Comparison of ENCODE assay signal across 8 mouse cellular contexts in the genomic region with DNA sequence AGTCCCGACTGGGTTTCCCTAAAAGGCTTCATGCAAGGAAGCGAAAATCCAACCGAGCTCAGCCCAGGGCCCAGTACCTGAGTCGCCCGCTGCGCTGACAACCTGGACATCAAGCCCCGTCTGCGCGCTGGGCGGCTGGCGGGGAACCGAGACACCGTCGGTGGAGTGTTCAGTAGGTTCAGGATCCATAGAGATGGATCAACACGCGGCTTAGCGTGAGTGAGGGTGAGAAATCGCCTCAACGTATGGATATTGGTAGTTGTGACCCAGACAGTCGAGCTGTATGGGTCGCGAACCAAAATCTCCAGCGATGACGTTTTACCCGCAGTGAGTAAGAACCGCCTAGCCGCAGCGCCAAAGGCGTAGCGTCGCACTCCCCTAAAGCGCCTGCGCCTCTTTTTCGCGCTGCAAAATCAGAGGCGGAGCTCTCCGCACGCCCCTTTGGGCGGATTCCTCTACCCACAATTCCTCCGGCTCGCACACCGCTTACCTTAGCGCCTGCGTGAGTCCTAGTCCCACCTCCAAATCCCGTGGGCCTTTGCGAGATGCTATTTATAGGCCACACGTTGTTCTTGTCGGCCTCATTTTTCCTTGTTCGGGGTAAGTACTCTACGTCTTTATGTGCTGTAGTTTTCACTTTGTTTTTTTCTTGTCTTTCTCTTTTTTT. TPM values are rescaled to one million over a fixed set of nuclear protein-coding genes. Genes with fewer than 3 reads are reported as not detected.
DNase-seq lines count a peak whose midpoint lies in the region; ATAC-seq and TF ChIP-seq lines count a peak whose summit lies in the region.

A gene (minus strand): TSS at position 463 of the 667 bp plus-strand sequence.

- peak; percentile 99 for DNase-seq in CD4-positive helper T cell, adult 2 months (ENCODE audit: low read depth, low spot score)
- peak; percentile 98 for DNase-seq in brain, embryonic 18.5 days (ENCODE audit: low read depth, low spot score)
- peak; percentile 99 for DNase-seq in kidney, postnatal 0 days (ENCODE audit: low spot score)
- peak; percentile 91 for DNase-seq in liver, embryonic 11.5 days (ENCODE audit: low spot score)
- DNase-seq in naive thymus-derived CD4-positive, alpha-beta T cell, adult 2 months (ENCODE audit: low read depth): peak; percentile 98

- H3K36me3 ChIP-seq in heart, embryonic 12.5 days: peaks cover 27% of the 10 kb centered on the region
- peaks cover 19% of the 10 kb centered on the region for H3K36me3 ChIP-seq in kidney, postnatal 0 days (ENCODE audit: insufficient read depth, low read length)
- H3K36me3 ChIP-seq in liver, embryonic 11.5 days (ENCODE audit: control insufficient read depth, insufficient read depth, low read length): peaks cover 22% of the 10 kb centered on the region
- peaks cover 28% of the 10 kb centered on the region for H3K36me3 ChIP-seq in stomach, embryonic 14.5 days (ENCODE audit: control insufficient read depth, insufficient read depth, low read length)

- H3K4me2 ChIP-seq in heart, embryonic 12.5 days: peak within 1 kb of the TSS; percentile 83
- H3K4me2 ChIP-seq in kidney, postnatal 0 days (ENCODE audit: low read length): peak within 1 kb of the TSS; percentile 62
- peak within 1 kb of the TSS; percentile 87 for H3K4me2 ChIP-seq in liver, embryonic 11.5 days
- peak within 1 kb of the TSS; percentile 87 for H3K4me2 ChIP-seq in stomach, embryonic 14.5 days (replicated peaks; ENCODE audit: low read depth, low read length)

- ATAC-seq in erythroid progenitor cell, adult 5-6 weeks (replicated peaks; ENCODE audit: low FRiP score, poor library complexity, severe bottlenecking): peak; percentile 89
- peak; percentile 95 for ATAC-seq in heart, embryonic 12.5 days (ENCODE audit: insufficient number of reproducible peaks, low FRiP score)
- peak; percentile 98 for ATAC-seq in kidney, postnatal 0 days (replicated peaks; ENCODE audit: low FRiP score, low read depth)
- ATAC-seq in liver, embryonic 11.5 days (replicated peaks; ENCODE audit: low FRiP score): peak; percentile 89
- ATAC-seq in stomach, embryonic 14.5 days (ENCODE audit: insufficient number of reproducible peaks, insufficient read depth, low FRiP score, low read depth): peak; percentile 95

- H3K4me3 ChIP-seq in heart, embryonic 12.5 days: peak within 1 kb of the TSS; percentile 89
- peak within 1 kb of the TSS; percentile 55 for H3K4me3 ChIP-seq in kidney, postnatal 0 days (replicated peaks; ENCODE audit: low read depth, low read length)
- H3K4me3 ChIP-seq in liver, embryonic 11.5 days (ENCODE audit: low read depth, low read length): peak within 1 kb of the TSS; percentile 88
- peak within 1 kb of the TSS; percentile 65 for H3K4me3 ChIP-seq in stomach, embryonic 14.5 days (ENCODE audit: low read depth, low read length)

- WGBS in heart, embryonic 12.5 days: under 1% methylated on average over 50 of the region's 50 CpGs
- under 1% methylated on average over 50 of the region's 50 CpGs for WGBS in kidney, postnatal 0 days
- WGBS in liver, embryonic 11.5 days: under 1% methylated on average over 50 of the region's 50 CpGs
- WGBS in stomach, embryonic 14.5 days: under 1% methylated on average over 50 of the region's 50 CpGs

- H3K9me3 ChIP-seq in heart, embryonic 12.5 days (replicated peaks): no peaks in the 10 kb centered on the region
- H3K9me3 ChIP-seq in kidney, postnatal 0 days (replicated peaks; ENCODE audit: low read length): no peaks in the 10 kb centered on the region
- H3K9me3 ChIP-seq in liver, embryonic 11.5 days (ENCODE audit: control insufficient read depth, low read length): no peaks in the 10 kb centered on the region
- no peaks in the 10 kb centered on the region for H3K9me3 ChIP-seq in stomach, embryonic 14.5 days (ENCODE audit: control insufficient read depth, low read depth, low read length)

- peak within 1 kb of the TSS; percentile 99 for H3K9ac ChIP-seq in heart, embryonic 12.5 days
- peak within 1 kb of the TSS; percentile 73 for H3K9ac ChIP-seq in kidney, postnatal 0 days (ENCODE audit: low read depth, low read length)
- peak within 1 kb of the TSS; percentile 98 for H3K9ac ChIP-seq in liver, embryonic 11.5 days (ENCODE audit: low read depth, low read length)
- H3K9ac ChIP-seq in stomach, embryonic 14.5 days (replicated peaks; ENCODE audit: low read depth, low read length): peak within 1 kb of the TSS; percentile 93

- peak within 1 kb of the TSS; percentile 98 for H3K27ac ChIP-seq in heart, embryonic 12.5 days (ENCODE audit: poor library complexity, severe bottlenecking)
- H3K27ac ChIP-seq in kidney, postnatal 0 days: peak within 1 kb of the TSS; percentile 88
- H3K27ac ChIP-seq in liver, embryonic 11.5 days (ENCODE audit: low read depth, low read length): peak within 1 kb of the TSS; percentile 98
- H3K27ac ChIP-seq in stomach, embryonic 14.5 days (ENCODE audit: low read length): peak within 1 kb of the TSS; percentile 93

- H3K4me1 ChIP-seq in heart, embryonic 12.5 days (replicated peaks): peaks cover 23% of the 10 kb centered on the region
- H3K4me1 ChIP-seq in kidney, postnatal 0 days (replicated peaks; ENCODE audit: insufficient read depth, low read length): peaks cover 12% of the 10 kb centered on the region; the same call in 1 of the 2 replicates
- H3K4me1 ChIP-seq in liver, embryonic 11.5 days (replicated peaks; ENCODE audit: control insufficient read depth, insufficient read depth, low read length): peaks cover 20% of the 10 kb centered on the region
- peaks cover 14% of the 10 kb centered on the region; the same call in 1 of the 2 replicates for H3K4me1 ChIP-seq in stomach, embryonic 14.5 days (ENCODE audit: control insufficient read depth, insufficient read depth, low read length)

- no peak for TF ChIP-seq CTCF in kidney, postnatal 0 days (IDR thresholded peaks at IDR 0.05; ENCODE audit: low read depth)

- H3K27me3 ChIP-seq in heart, embryonic 12.5 days (replicated peaks): no peaks in the 10 kb centered on the region
- no peaks in the 10 kb centered on the region for H3K27me3 ChIP-seq in kidney, postnatal 0 days (ENCODE audit: insufficient read depth, low read length)
- no peaks in the 10 kb centered on the region for H3K27me3 ChIP-seq in liver, embryonic 11.5 days (replicated peaks; ENCODE audit: control insufficient read depth, insufficient read depth, low read length)
- H3K27me3 ChIP-seq in stomach, embryonic 14.5 days (ENCODE audit: control insufficient read depth, insufficient read depth, low read length): no peaks in the 10 kb centered on the region

RNA-seq across cellular contexts. Expression of the gene that starts here (rescaled TPM):
- 198 and 206 TPM in 2 replicates for total RNA-seq in erythroid progenitor cell, adult 5-6 weeks (2015; ENCODE audit: low replicate concordance)
- 242 and 266 TPM in 2 replicates for total RNA-seq in erythroid progenitor cell, adult 5-6 weeks (2017; ENCODE audit: low replicate concordance)
- polyA plus RNA-seq in heart, embryonic 12.5 days (2016; fragmentation: Nextera tagmentation; extraction: Ambion mirVana): 87.6 and 88.9 TPM in 2 replicates
- 151 and 158 TPM in 2 replicates for polyA plus RNA-seq in kidney, postnatal 0 days (2015; fragmentation: Nextera tagmentation; extraction: Ambion mirVana)
- 150 and 159 TPM in 2 replicates for polyA plus RNA-seq in liver, embryonic 11.5 days (2014; fragmentation: Nextera tagmentation; extraction: Ambion mirVana)
- 80.8 and 91.1 TPM in 2 replicates for polyA plus RNA-seq in stomach, embryonic 14.5 days (2014; fragmentation: Nextera tagmentation; extraction: Ambion mirVana)

Comparison
In these comparisons a context has a peak if more than half of its experiments do, and no peak if none do; other contexts are left out.
1. Peak in every context shown above with its lines: DNase-seq, ATAC-seq, H3K4me3 ChIP-seq and H3K27ac ChIP-seq.